Mouse (Mus musculus) stomach, postnatal 0 days (tissue): ENCODE data around the gene Ptgr1.

ENCODE experiments used
- CTCF ChIP-seq: IDR thresholded peaks from 2 replicates; pipeline ENCODE4 v1.5.1; 2016; ENCODE audit warnings: antibody characterized with exemption, low read depth, mild to moderate bottlenecking, moderate library complexity
- EP300 ChIP-seq: optimal IDR thresholded peaks from 2 replicates; pipeline ENCODE3; 2016; ENCODE audit warnings: antibody characterized with exemption

GRCm38 (mm10) chr4:58941638-58942037, 45.3 kb downstream of the Ptgr1 start:
- TF ChIP-seq EP300 (no peak), CTCF (no peak)
